Mouse (Mus musculus): Measurements from ENCODE around the gene Rab28.

- no peak; the same call in 1 of the 2 replicates for TF ChIP-seq CTCF (IDR thresholded peaks at IDR 0.05; ENCODE audit: control insufficient read depth, insufficient read depth, low read length)
- no peak for TF ChIP-seq POLR2A (IDR thresholded peaks at IDR 0.05; ENCODE audit: borderline replicate concordance, control insufficient read depth, low read depth, low read length)
These were observed 36.3 kb upstream of the Rab28 start for GRCm38 (mm10) chr5:41744234-41744633.

All from bone marrow, adult 2 months (tissue).